Mouse (Mus musculus) urinary bladder, postnatal 4 days (tissue): ENCODE results near the gene Frmpd1.

Experiments
- DNase-seq, 2 experiments: peaks; one replicate each; pipeline ENCODE4 v3.0.0; 2021 to 2022; ENCODE audit warnings: low spot score in 2 of 2

Frmpd1 gene

DNA sequence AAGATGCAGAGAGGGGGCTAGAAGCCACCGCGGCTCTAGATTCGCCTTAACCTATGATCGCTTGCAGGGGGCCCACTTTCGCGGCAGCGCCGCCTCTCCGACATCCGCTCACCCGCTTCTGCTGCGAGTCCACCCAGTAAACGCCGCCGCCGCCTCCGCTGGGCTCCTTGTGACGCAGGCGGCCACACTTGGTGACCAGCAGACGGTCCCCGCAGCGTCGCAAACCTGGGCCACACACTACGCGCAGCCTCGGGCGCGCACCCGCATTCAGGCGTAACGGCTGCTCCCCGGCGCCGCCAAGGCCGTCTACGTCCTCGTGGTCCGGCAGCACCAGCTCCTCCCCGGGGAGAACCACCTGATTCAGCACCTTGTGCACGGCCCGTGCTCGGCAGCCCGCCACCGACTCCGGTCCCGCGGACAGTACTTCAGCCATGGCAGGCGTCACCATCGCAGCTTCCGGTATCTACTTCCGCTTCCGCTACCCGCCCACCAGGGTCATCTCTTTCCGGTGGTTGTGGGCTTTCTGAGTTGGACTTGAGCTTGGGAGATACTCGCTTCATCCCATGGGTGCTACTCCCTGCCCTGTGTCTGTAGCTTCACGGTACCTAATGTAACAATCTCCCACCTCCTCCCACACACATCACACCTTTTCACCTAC is 135.6 kb downstream of the Frmpd1 start:
- DNase-seq = peak; percentile 76 to 78

DNA sequence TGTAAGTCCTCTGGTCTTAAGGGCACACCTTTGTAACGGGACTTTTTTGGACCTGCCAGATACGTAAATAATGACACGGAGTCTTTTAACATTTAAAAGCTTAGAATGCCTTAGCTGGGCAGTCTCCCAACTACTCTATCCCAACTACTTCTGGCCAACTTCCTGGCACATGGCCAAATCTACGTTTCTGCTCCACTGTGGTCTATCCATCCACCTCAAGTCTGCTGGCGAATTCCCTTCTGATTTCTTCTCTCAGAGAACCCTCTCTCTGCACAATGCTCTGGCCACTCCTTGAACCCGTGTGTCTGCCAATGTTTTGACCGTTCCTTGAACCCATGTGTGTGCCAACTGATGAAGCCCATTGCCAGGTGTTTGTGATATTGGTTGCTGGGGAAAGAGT is 146.5 kb downstream of the Frmpd1 start:
- DNase-seq = no peak

GRCm38 (mm10) chr4:45332466-45332865 is 147.8 kb downstream of the Frmpd1 start:
- no peak for DNase-seq
